Mouse (Mus musculus) olfactory bulb, adult 2 months (tissue): Measurements from ENCODE around the gene Skor1.

Experiments used
- CTCF ChIP-seq: fragments of 200-500 bp; IDR thresholded peaks from 2 replicates; pipeline ENCODE4 v1.5.1; 2012; ENCODE audit warnings: low read depth, mild to moderate bottlenecking, low read length, moderate library complexity; ENCODE audit not compliant: insufficient read depth
- POLR2A ChIP-seq: fragments of 200-500 bp; IDR thresholded peaks from 2 replicates; pipeline ENCODE4 v1.6.1; 2012; ENCODE audit warnings: mild to moderate bottlenecking, low read depth, low read length, moderate library complexity; ENCODE audit not compliant: insufficient read depth

DNA sequence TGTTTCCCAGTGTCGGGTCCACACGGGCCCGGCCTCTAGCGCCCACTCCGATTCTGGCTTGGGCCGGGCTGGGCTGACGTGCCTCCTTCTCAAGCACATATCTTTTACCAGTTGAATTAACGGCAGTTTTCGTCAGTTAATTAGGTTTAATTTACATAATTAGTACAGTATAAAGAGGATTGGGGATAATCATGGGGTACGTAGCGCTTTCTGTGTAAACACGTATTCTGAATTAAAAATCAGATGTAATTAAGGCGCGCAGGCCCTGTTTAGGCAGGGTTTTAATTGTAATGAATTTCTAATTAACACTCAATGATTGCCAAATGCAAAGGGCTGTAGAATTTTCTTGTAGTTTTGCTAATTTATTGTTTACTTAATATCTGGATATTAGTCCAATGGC, 3.2 kb upstream of the Skor1 start:
- no peak for TF ChIP-seq CTCF
- no peak for TF ChIP-seq POLR2A
